Mouse (Mus musculus): ENCODE data around the gene Nosip.

- no peak for TF ChIP-seq POLR2A (IDR thresholded peaks at IDR 0.05; ENCODE audit: control insufficient read depth, extremely low read depth, insufficient read depth, low read length, poor library complexity)
- TF ChIP-seq CTCF (IDR thresholded peaks at IDR 0.05; ENCODE audit: borderline replicate concordance, control insufficient read depth, extremely low read depth, insufficient read depth, low read length, poor library complexity) = no peak
These were observed 25.5 kb upstream of the Nosip start for GRCm38 (mm10) chr7:45036702-45037101.
